Mouse (Mus musculus): Measurements from ENCODE around the gene Ehd2.

- TF ChIP-seq EP300 (IDR thresholded peaks at IDR 0.05; ENCODE audit: low read depth) = no peak
- no peak for TF ChIP-seq CTCF (IDR thresholded peaks at IDR 0.05; ENCODE audit: low read depth)
These were observed 8.1 kb upstream of the Ehd2 start for GRCm38 (mm10) chr7:15975451-15975850.
